Mouse (Mus musculus) kidney, adult 18-20 months (tissue): Measurements from ENCODE around the gene Zbtb46.

Source experiments
- DNase-seq: peaks from one replicate; pipeline ENCODE4 v3.0.0; 2021

Zbtb46 gene

GRCm38 (mm10) chr2:181463008-181463738, 3.9 kb upstream of the Zbtb46 start:
- peak; percentile 54 for DNase-seq

- DNase-seq = no peak
Measured at GRCm38 (mm10) chr2:181462604-181463003, 3.4 kb upstream of the Zbtb46 start.

DNA sequence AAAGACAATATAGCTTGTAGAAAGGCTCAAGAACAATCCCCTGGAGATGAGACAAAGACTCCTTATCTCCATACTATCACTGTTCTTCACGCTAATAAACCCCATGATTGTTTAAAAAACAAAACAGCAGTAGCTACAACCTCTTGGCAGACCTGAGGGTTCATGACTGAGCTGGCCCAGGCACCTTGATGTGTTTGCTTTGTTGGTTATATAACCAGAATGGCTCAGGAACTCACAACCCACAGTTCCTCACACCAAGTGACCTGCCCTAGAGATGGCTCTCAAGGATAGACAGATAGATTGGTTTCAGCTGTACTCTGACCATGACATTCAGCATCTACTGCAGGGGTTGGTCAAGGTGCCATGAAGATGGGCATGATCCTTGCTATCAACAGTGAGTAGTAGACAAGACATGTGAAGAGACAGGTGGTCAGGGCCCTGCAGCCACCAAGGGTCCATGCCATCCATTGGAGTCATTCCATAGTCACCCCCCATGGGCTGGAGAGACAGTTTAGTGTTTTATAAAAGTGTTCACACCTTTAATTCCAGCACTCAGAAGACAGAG, 2.4 kb upstream of the Zbtb46 start:
- no peak for DNase-seq

DNA sequence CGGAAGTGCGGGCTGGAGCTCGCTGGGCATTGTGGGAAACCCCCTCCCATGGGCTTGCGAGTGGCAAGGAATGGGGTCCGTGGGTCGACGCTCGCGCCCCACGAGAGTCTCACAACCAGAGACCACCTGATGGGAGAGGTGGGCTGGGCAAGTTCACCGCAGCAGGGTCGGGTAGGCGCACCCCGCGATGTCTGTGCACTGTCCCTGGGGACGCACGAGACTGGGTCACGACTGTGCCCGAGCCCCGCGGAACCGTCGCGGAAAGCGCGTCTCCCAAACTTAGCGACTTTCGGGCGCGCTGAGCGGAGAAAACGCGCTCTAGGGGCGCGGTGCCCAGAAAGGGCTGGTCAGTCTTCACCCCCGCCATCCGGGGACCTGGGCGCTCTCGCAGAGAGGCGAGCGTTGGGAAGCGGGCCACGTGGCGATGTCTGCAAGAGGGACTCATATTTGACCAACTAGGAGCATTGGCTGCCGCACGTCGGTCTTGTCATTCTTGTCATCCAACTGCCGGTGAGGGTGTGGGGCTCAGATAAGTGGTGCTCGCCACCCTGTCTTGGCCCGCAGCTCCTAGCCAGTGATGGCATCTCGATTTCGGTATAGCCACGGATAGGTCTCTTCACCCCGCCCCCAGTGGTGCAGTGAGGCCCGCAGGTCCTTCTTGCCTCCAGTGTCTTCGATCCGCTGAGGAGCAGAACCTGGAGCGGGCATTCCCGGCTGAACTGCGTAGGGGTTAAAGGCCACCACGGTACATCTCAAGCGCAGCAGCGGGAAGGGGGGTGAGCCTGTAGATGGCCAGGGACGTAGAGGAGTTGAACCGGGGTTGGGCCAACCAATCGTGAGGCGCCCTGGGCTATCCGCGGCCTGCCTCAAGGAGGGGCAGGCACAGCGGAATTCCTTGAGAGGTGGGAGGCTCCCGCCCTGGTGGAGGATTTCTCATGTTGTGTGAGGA, 721 bp upstream of the Zbtb46 start:
- peak; percentile 68 for DNase-seq

GRCm38 (mm10) chr2:181458411-181459152, 644 bp downstream of the Zbtb46 start:
- DNase-seq = peak; percentile 54

DNA sequence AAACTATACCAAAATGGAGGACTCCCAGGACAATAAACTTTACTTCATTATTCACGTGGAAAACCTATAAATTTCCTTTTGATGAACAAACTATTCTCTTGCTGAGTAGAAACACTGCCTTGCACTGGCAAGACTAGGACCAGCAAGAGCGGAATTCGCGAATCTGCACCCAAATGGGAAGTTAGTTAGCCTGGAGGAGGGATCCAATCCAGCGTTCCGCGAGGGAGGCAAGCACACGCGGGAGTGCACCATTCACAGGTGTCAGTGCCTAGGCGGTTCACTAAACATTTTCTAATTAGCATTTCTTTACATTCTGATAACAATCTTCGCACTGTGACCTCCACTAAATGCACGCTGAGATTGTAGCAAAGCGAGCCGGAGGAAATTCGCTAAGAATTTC, 1.4 kb downstream of the Zbtb46 start:
- DNase-seq = no peak

GRCm38 (mm10) chr2:181455899-181456298, 3.3 kb downstream of the Zbtb46 start:
- no peak for DNase-seq

- DNase-seq = no peak
Measured at GRCm38 (mm10) chr2:181453274-181453673, 6.0 kb downstream of the Zbtb46 start.

DNA sequence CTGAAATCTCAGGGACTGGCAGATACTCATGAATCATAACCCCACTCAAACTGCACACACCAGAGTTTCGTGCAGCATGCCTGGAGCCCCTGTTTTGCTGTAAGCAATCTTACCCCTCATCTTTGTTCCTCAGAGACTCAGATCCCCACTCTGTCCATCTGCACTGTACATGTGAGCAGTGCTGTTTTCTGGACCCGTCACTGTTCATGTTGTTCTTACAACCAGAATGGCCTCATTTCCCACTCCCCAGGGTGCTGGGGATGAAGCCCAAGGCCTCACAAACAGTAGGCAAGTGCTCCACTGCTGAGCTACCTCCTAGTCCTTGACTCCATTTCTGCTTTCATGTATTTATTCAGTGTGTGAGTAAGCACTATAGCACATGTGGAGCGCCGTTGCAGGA, 7.0 kb downstream of the Zbtb46 start:
- no peak for DNase-seq

DNA sequence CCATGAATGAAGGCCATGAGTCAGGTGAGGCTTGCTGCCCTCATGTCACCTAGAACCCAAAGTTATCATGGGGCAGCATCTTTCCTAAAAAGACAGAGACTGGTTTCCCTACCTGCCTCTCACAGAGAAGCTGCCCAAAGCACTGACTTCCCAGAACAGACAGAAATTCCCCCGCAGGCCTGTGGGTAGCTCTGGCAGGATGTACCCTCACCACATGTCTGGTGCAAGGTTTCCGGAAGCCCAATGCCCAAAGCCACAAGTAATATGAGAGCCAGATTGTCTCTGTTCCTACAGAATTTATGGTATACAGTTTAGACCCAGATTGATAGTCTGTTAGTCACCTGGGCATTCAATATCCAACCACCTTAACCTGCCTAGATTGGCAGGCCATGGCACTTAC, 16.2 kb downstream of the Zbtb46 start:
- DNase-seq = no peak

GRCm38 (mm10) chr2:181438176-181438575, 21.1 kb downstream of the Zbtb46 start:
- no peak for DNase-seq

DNA sequence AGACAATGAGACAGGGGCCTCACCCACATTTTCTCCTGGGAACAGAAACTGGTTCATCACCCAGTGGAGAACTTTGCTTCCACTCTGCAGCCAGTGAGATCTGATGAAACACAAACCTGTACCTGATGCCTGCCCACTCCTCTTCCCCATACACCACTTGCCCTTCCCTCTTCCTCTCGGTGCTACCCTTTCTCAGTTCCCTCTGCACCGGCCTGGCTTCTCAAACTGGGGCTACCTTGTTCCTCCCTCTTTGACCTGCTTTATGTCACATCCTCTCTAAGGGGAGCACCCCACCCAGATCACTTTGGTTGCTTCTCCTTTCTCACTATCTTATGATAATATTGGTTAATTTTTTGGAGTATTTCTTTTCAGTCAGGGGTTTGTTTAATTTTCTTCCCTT, 23.0 kb downstream of the Zbtb46 start:
- DNase-seq = no peak

GRCm38 (mm10) chr2:181423834-181424233, 35.4 kb downstream of the Zbtb46 start:
- DNase-seq = no peak

GRCm38 (mm10) chr2:181420903-181421638, 38.2 kb downstream of the Zbtb46 start:
- DNase-seq = no peak

DNA sequence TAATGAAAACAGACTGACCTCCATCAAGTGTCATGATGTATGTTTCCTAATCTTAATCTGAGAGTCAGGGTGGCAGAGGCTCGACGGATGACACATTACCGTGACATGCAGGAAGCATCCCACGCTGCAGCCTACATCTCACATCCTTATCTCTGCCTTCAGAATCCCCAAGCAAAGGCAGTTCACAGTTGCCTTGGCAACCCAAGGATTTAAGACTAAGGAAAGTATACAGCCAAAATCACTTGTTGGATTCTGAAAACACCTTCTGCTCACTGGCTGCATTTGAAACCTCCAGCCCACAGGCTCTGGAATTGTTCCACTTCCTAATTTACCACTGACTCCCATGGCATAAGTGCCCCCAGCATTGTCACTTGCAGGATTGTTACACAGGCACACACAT, 38.8 kb downstream of the Zbtb46 start:
- DNase-seq = no peak

GRCm38 (mm10) chr2:181419359-181419758, 39.9 kb downstream of the Zbtb46 start:
- no peak for DNase-seq

DNA sequence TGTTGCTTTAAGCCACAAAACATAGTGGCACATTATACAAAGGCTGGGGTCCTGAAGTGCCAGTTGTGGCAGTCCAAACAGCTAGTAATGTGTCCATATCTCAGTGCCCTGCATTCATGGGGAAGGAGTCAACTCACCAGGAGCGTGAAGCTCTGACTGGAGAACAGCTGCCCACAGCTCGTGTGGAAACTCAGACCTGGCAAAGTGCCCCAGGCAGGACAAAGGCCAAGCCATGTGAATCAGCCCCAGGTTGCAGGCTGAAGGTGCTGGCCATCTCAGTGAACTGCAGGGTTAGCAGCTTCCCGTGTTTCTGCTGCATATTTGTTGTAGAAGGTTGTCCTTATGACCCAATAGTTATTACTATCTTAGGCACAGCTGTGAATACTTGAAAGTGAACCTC, 43.3 kb downstream of the Zbtb46 start:
- DNase-seq = peak; percentile 77

DNA sequence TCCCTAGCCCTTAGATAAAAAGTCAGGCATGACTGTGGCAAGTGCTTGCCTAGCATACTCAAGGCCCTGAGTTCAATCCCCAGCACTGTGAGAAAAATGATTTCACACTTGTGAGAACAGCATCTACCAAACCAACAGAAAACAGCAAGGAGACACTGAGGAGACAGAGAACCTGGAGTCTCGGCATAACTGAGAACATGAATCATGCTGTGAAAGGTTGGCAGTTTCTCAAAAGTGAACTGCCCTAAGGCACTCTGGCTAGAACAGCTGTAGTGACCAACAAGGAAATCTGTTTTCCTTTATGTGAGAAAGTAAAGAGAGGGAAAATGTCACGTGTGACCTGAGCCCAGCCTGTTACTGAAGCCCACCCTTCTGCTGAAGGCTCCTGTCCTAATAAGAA, 46.1 kb downstream of the Zbtb46 start:
- no peak for DNase-seq

DNA sequence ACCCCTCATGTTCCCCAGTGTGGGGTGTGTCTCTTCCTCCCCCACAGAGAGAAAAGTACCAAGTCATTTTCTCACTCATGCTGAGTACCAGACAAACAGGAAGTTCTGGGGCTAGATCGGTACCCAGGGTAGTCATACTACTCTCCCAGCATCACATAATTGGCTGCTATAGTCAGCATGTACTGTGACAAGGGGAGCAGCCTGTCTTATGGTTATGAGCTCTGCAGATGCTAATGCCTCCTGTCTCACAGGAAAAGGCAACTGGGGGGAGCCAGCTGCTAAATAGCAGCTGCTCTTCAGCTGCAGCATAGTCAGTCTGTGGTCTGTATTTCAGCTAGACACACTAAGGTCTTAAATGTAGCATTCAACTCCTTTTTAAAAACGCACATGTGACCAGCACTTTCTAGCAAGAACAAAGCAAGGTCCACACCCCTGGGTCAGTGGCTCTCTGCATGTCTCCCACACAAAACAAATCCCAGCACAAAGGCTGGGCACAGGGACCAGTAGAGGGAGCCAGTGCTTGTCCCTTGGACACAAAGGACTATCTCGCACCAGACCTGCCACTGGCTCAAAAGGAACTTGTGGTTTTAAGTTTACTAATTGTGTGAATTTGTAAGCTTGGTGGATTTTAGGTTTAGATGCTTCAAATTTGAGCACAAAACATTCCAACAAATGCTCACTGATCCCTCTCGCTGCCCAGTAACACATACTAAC, 48.3 kb downstream of the Zbtb46 start:
- DNase-seq = peak; percentile 79

- DNase-seq = no peak
Measured at GRCm38 (mm10) chr2:181409643-181410042, 49.6 kb downstream of the Zbtb46 start.

- DNase-seq = no peak
Measured at GRCm38 (mm10) chr2:181403722-181404121, 55.5 kb downstream of the Zbtb46 start.

DNA sequence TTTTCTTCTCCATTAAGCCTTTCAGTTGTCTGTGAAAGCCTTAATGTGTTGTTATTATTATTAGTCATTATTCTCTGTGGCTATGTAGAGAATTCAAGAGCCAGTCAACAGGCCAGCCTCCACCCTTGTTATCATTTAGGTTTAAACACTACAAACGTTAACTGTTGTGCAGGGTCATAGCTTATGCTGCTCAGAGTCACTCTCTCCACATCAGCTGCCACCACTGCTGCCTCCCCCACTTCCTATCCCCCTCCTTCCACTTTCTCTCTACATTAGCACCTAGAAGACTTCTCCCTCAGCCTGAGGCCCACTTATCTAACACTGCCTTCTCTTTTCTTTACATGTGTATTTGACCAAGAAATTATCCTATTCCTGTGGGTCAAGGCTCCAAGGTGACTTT, 57.7 kb downstream of the Zbtb46 start:
- no peak for DNase-seq
